Mouse (Mus musculus) embryonic facial prominence, embryonic 15.5 days (tissue): Measurements from ENCODE around the gene Hic1. TPM values are rescaled to one million over a fixed set of nuclear protein-coding genes. Genes with fewer than 3 reads are reported as not detected.
A peak's percentile ranks its signal among the peaks of the same experiment; 100 is the strongest.

Experiments used
- ATAC-seq: fragments of 200-750 bp; cut with Nextera tagmentation; 2 replicates; pipeline ENCODE4 v1.8.0; 2017; ENCODE audit warnings: low read depth, moderate TSS enrichment; ENCODE audit not compliant: insufficient number of reproducible peaks, low FRiP score, low TSS enrichment
- H3K27ac ChIP-seq: fragments of 300-500 bp; sonication (generic); replicated peaks from 2 replicates; pipeline ENCODE4 v1.5.1; 2015; ENCODE audit warnings: mild to moderate bottlenecking, inconsistent platforms
- H3K27me3 ChIP-seq: fragments of 300-500 bp; sonication (generic); 2 replicates; pipeline ENCODE4 v1.6.1; 2015; ENCODE audit warnings: inconsistent platforms
- H3K36me3 ChIP-seq: fragments of 300-500 bp; sonication (generic); 2 replicates; pipeline ENCODE4 v1.6.1; 2015; ENCODE audit warnings: mild to moderate bottlenecking, inconsistent platforms
- H3K4me1 ChIP-seq: fragments of 300-500 bp; sonication (generic); 2 replicates; pipeline ENCODE4 v1.6.1; 2015; ENCODE audit warnings: inconsistent platforms
- H3K4me2 ChIP-seq: fragments of 300-500 bp; sonication (generic); replicated peaks from 2 replicates; pipeline ENCODE4 v1.6.1; 2015; ENCODE audit warnings: mild to moderate bottlenecking, inconsistent platforms
- H3K4me3 ChIP-seq: fragments of 300-500 bp; sonication (generic); replicated peaks from 2 replicates; pipeline ENCODE4 v1.5.1; 2015; ENCODE audit warnings: mild to moderate bottlenecking, inconsistent platforms
- H3K9ac ChIP-seq: fragments of 300-500 bp; sonication (generic); 2 replicates; pipeline ENCODE4 v1.6.1; 2015; ENCODE audit warnings: inconsistent platforms
- H3K9me3 ChIP-seq: fragments of 300-500 bp; sonication (generic); replicated peaks from 2 replicates; pipeline ENCODE4 v1.6.1; 2016; ENCODE audit warnings: inconsistent platforms
- WGBS: fragments of 180-500 bp; shearing (Covaris S2); methylation state at CpG from one replicate; pipeline ENCODE4 v1.1.7; 2015; 5-methylcytosine and 5-hydroxymethylcytosine counted together
- microRNA counts: library from miRNA; unstranded; fragments of <30 nt; microRNA quantifications from one replicate; lab custom pipeline; 2016
- microRNA-seq: library from miRNA; unstranded; fragments of <30 nt; microRNA quantifications from one replicate; pipeline ENCODE4, GENCODE M21; 2016; ENCODE audit warnings: borderline number of aligned reads
- polyA plus RNA-seq: library from polyadenylated mRNA; unstranded; fragments of >200 nt; fragmentation: Nextera tagmentation; extraction: Ambion mirVana; gene quantifications from 2 replicates; pipeline ENCODE4 v1.2.1, GENCODE M21; 2015

Hic1 gene
- polyA plus RNA-seq, 1 experiment from 2014 or later: 17.7 TPM

- H3K4me1 ChIP-seq: peaks cover 37% of the 10 kb centered on the region
- H3K4me3 ChIP-seq: no peak overlapping the region
- H3K9ac ChIP-seq: no peak overlapping the region
- no peaks in the 10 kb centered on the region for H3K36me3 ChIP-seq
- H3K9me3 ChIP-seq: no peaks in the 10 kb centered on the region
- no peak overlapping the region for H3K27ac ChIP-seq
- no peak for ATAC-seq
- WGBS: 74% methylated on average over 4 of the region's 4 CpGs
- no peak overlapping the region for H3K4me2 ChIP-seq
- no peaks in the 10 kb centered on the region for H3K27me3 ChIP-seq
Measured at GRCm38 (mm10) chr11:75131300-75131699, 38.0 kb downstream of the Hic1 start.

GRCm38 (mm10) chr11:75129481-75129880 is 39.8 kb downstream of the Hic1 start:
- ATAC-seq: no peak
- 96% methylated on average over 6 of the region's 6 CpGs for WGBS
- peaks cover 26% of the 10 kb centered on the region for H3K4me1 ChIP-seq

GRCm38 (mm10) chr11:75126384-75126783 is 42.9 kb downstream of the Hic1 start:
- no peaks in the 10 kb centered on the region for H3K36me3 ChIP-seq
- H3K4me3 ChIP-seq: no peak overlapping the region
- H3K4me2 ChIP-seq: no peak overlapping the region
- no peaks in the 10 kb centered on the region for H3K27me3 ChIP-seq
- ATAC-seq: no peak
- no peaks in the 10 kb centered on the region for H3K9me3 ChIP-seq
- H3K4me1 ChIP-seq: no peaks in the 10 kb centered on the region
- WGBS: 89% methylated on average over 3 of the region's 3 CpGs
- no peak overlapping the region for H3K27ac ChIP-seq
- no peak overlapping the region for H3K9ac ChIP-seq

More at GRCm38 (mm10) chr11:75129481-75129880, 39.8 kb downstream of the Hic1 start:
- Histone ChIP-seq H3K27ac (no peak overlapping the region), H3K27me3 (no peaks in the 10 kb centered on the region), H3K9me3 (no peaks in the 10 kb centered on the region), H3K36me3 (no peaks in the 10 kb centered on the region), H3K4me2 (no peak overlapping the region), H3K4me3 (no peak overlapping the region), H3K9ac (no peak overlapping the region)

- Histone ChIP-seq H3K4me1 (peaks cover 9% of the 10 kb centered on the region; the same call in 1 of the 2 replicates), H3K9me3 (no peaks in the 10 kb centered on the region), H3K27ac (no peak overlapping the region), H3K4me3 (no peak overlapping the region), H3K27me3 (no peaks in the 10 kb centered on the region), H3K9ac (no peak overlapping the region), H3K36me3 (no peaks in the 10 kb centered on the region), H3K4me2 (no peak overlapping the region)
- no peak for ATAC-seq
- WGBS: 97% methylated on average over 2 of the region's 2 CpGs
Measured at GRCm38 (mm10) chr11:75124406-75124805, 44.9 kb downstream of the Hic1 start.

GRCm38 (mm10) chr11:75121348-75121747 is 48.0 kb downstream of the Hic1 start:
- H3K4me1 ChIP-seq: peaks cover 13% of the 10 kb centered on the region
- no peak overlapping the region for H3K4me2 ChIP-seq
- H3K27ac ChIP-seq: no peak overlapping the region
- H3K4me3 ChIP-seq: no peak overlapping the region
- H3K36me3 ChIP-seq: no peaks in the 10 kb centered on the region
- WGBS: 59% methylated on average over 1 of the region's 1 CpGs
- H3K27me3 ChIP-seq: no peaks in the 10 kb centered on the region
- no peak overlapping the region for H3K9ac ChIP-seq
- H3K9me3 ChIP-seq: no peaks in the 10 kb centered on the region
- no peak for ATAC-seq

GRCm38 (mm10) chr11:75119841-75120240 is 49.5 kb downstream of the Hic1 start:
- Histone ChIP-seq H3K27ac (no peak overlapping the region), H3K4me2 (no peak overlapping the region), H3K4me1 (peaks cover 13% of the 10 kb centered on the region), H3K9ac (no peak overlapping the region), H3K27me3 (no peaks in the 10 kb centered on the region), H3K4me3 (no peak overlapping the region), H3K36me3 (no peaks in the 10 kb centered on the region), H3K9me3 (no peaks in the 10 kb centered on the region)
- ATAC-seq: no peak
- 78% methylated on average over 3 of the region's 3 CpGs for WGBS

- no peak overlapping the region for H3K27ac ChIP-seq
- H3K9ac ChIP-seq: no peak overlapping the region
- no peaks in the 10 kb centered on the region for H3K9me3 ChIP-seq
- no peak for ATAC-seq
- H3K4me2 ChIP-seq: no peak overlapping the region
- no peak overlapping the region for H3K4me3 ChIP-seq
- no peaks in the 10 kb centered on the region for H3K27me3 ChIP-seq
- H3K4me1 ChIP-seq: peaks cover 13% of the 10 kb centered on the region
- 87% methylated on average over 2 of the region's 2 CpGs for WGBS
- H3K36me3 ChIP-seq: no peaks in the 10 kb centered on the region
Measured at GRCm38 (mm10) chr11:75119298-75119697, 50.0 kb downstream of the Hic1 start.

- no peak for ATAC-seq
- H3K27ac ChIP-seq: no peak overlapping the region
Measured at GRCm38 (mm10) chr11:75118141-75118540, 51.2 kb downstream of the Hic1 start.

GRCm38 (mm10) chr11:75116379-75116778 is 52.9 kb downstream of the Hic1 start:
- WGBS: 48% methylated on average over 6 of the region's 6 CpGs
- Histone ChIP-seq H3K27me3 (no peaks in the 10 kb centered on the region), H3K27ac (no peak overlapping the region), H3K36me3 (no peaks in the 10 kb centered on the region), H3K4me2 (no peak overlapping the region), H3K9ac (no peak overlapping the region), H3K4me1 (peaks cover 13% of the 10 kb centered on the region), H3K9me3 (no peaks in the 10 kb centered on the region), H3K4me3 (no peak overlapping the region)
- no peak for ATAC-seq

More at GRCm38 (mm10) chr11:75118141-75118540, 51.2 kb downstream of the Hic1 start:
- no peak overlapping the region for H3K4me2 ChIP-seq
- no peak overlapping the region for H3K9ac ChIP-seq
- no peaks in the 10 kb centered on the region for H3K27me3 ChIP-seq
- no peaks in the 10 kb centered on the region for H3K9me3 ChIP-seq
- peaks cover 13% of the 10 kb centered on the region for H3K4me1 ChIP-seq
- H3K4me3 ChIP-seq: no peak overlapping the region
- 96% methylated on average over 2 of the region's 2 CpGs for WGBS
- H3K36me3 ChIP-seq: no peaks in the 10 kb centered on the region

MicroRNAs encoded within 50 kb of the gene (microRNA counts, 519-probe panel; counts per million panel counts)
- microRNA mmu-miR-132 (lab: Ali Mortazavi, UCI) (2,558 counts per million, percentile 59 among the panel's probes with 10 or more counts), microRNA mmu-miR-212 (lab: Ali Mortazavi, UCI) (not detected)

Small RNA genes within 50 kb of the gene (microRNA-seq; reads per million reads assigned to microRNA genes)
- gene Mir132: 202 reads per million, percentile 63 among the genes with 10 or more reads in this experiment
- 20.0 reads per million, percentile 37 among the genes with 10 or more reads in this experiment for gene Mir212

Other genes with a start within 250 kb of the Hic1 start
- gene Smg6, start 243.7 kb downstream of the Hic1 start, polyA plus RNA-seq: 17.5 and 18.1 TPM in 2 replicates
- 26.9 and 29.6 TPM in 2 replicates for gene Srr, start 243.6 kb downstream of the Hic1 start, polyA plus RNA-seq
- gene Ovca2, start 9.3 kb upstream of the Hic1 start, polyA plus RNA-seq: 23.8 and 25.1 TPM in 2 replicates
- 20.5 and 21.0 TPM in 2 replicates for gene Dph1, start 21.7 kb upstream of the Hic1 start, polyA plus RNA-seq
- gene Rtn4rl1, start 24.3 kb upstream of the Hic1 start, polyA plus RNA-seq: 6.4 and 7.3 TPM in 2 replicates
- gene Rpa1, start 178.8 kb upstream of the Hic1 start, polyA plus RNA-seq: 92.7 and 96.4 TPM in 2 replicates
- 13.2 and 13.8 TPM in 2 replicates for gene Smyd4, start 178.9 kb upstream of the Hic1 start, polyA plus RNA-seq